In genomic region chr8:86903104-86903503, GRCm38 (mm10) we compare ENCODE assay signal across 9 mouse cellular contexts. TPM values are rescaled to one million over a fixed set of nuclear protein-coding genes. Genes with fewer than 3 reads are reported as not detected.
DNase-seq lines count a peak whose midpoint lies in the region; ATAC-seq lines count a peak whose summit lies in the region.
"Had no signal": no experiment of that assay in that cellular context is flagged by ENCODE, and none has a peak within 500 bp of the region (broad histone marks: within the 10 kb centered on the region; RNA-seq: fewer than 3 reads in every experiment).

No protein-coding gene starts in this region.

- no peak overlapping the region for H3K27ac ChIP-seq in liver, embryonic 12.5 days
- H3K27ac ChIP-seq in brown adipose tissue, adult 24 weeks (replicated peaks; ENCODE audit: low read depth, low read length): peak overlapping the region; percentile 57; the same call in 1 of the 2 replicates
- no peak overlapping the region for H3K27ac ChIP-seq in limb, embryonic 10.5 days

- no peak overlapping the region for H3K4me3 ChIP-seq in liver, embryonic 12.5 days
- no peak overlapping the region for H3K4me3 ChIP-seq in brown adipose tissue, adult 24 weeks (ENCODE audit: insufficient read depth, low read depth, low read length)
- no peak overlapping the region for H3K4me3 ChIP-seq in limb, embryonic 10.5 days
- H3K4me3 ChIP-seq: erythroblast, embryonic 14.5 days had no signal

- peak; percentile 81 for DNase-seq in liver
- DNase-seq in kidney, adult 18-20 months: peak; percentile 91
- DNase-seq in limb, embryonic 10.5 days (ENCODE audit: low spot score): peak; percentile 88
- DNase-seq in ovary, adult 18-20 months (ENCODE audit: low spot score): peak; percentile 35
- DNase-seq in thymus, postnatal 10 days (ENCODE audit: low spot score in 2 of 2): peak; percentile 57 to 84

- peaks cover 8% of the 10 kb centered on the region for H3K27me3 ChIP-seq in liver, embryonic 12.5 days (replicated peaks)
- no peaks in the 10 kb centered on the region for H3K27me3 ChIP-seq in limb, embryonic 10.5 days (ENCODE audit: low read depth, poor library complexity, severe bottlenecking)

- WGBS in liver, embryonic 12.5 days (ENCODE audit: insufficient replicate concordance): 4% methylated on average over 10 of the region's 10 CpGs
- WGBS in limb, embryonic 10.5 days: 7% methylated on average over 10 of the region's 10 CpGs

- no peak for ATAC-seq in liver, embryonic 12.5 days
- ATAC-seq in frontal cortex, adult (ENCODE audit: low TSS enrichment): peak; percentile 77

- peaks cover 8% of the 10 kb centered on the region for H3K4me1 ChIP-seq in liver, embryonic 12.5 days
- peaks cover 7% of the 10 kb centered on the region; the same call in 1 of the 2 replicates for H3K4me1 ChIP-seq in brown adipose tissue, adult 24 weeks (ENCODE audit: control insufficient read depth, insufficient read depth, insufficient read length, low read length)
- H3K4me1 ChIP-seq in limb, embryonic 10.5 days: 0 out of 2 replicates have a peak, but pooled peaks cover 5% of the 10 kb centered on the region

- no peaks in the 10 kb centered on the region for H3K9me3 ChIP-seq in liver, embryonic 12.5 days (replicated peaks)
- H3K9me3 ChIP-seq in limb, embryonic 10.5 days (replicated peaks): no peaks in the 10 kb centered on the region

- no peak overlapping the region for H3K9ac ChIP-seq in liver, embryonic 12.5 days

- H3K36me3 ChIP-seq in liver, embryonic 12.5 days: no peaks in the 10 kb centered on the region
- no peaks in the 10 kb centered on the region for H3K36me3 ChIP-seq in limb, embryonic 10.5 days

- H3K4me2 ChIP-seq in liver, embryonic 12.5 days: no peak overlapping the region

RNA-seq across cellular contexts. Expression of gene N4bp1, which starts 18.0 kb away (rescaled TPM):
- 4.6 and 5.1 TPM in 2 replicates for polyA plus RNA-seq in liver, embryonic 12.5 days (2016; fragmentation: Nextera tagmentation; extraction: Ambion mirVana)
- polyA plus RNA-seq in brown adipose tissue, adult 24 weeks (2012; ENCODE audit: insufficient read depth, insufficient read length, missing spikeins): 6.3 and 7.4 TPM in 2 replicates
- 9.0 and 11.1 TPM in 2 replicates for polyA plus RNA-seq in limb, embryonic 10.5 days (2016; fragmentation: Nextera tagmentation; extraction: Ambion mirVana)

Comparison
In these comparisons a context has a peak if more than half of its experiments do, and no peak if none do; other contexts are left out.
1. DNase-seq: peak in every context shown above with its lines; median percentile 91 in kidney, adult 18-20 months; 88 in limb, embryonic 10.5 days; 81 in liver; 70 in thymus, postnatal 10 days; 35 in ovary, adult 18-20 months.